Mouse (Mus musculus): Measurements from ENCODE around the gene Ssr2.

GRCm38 (mm10) chr3:88615117-88615516 lies 39.4 kb downstream of the Ssr2 start:
- TF ChIP-seq CTCF (IDR thresholded peaks at IDR 0.05; ENCODE audit: borderline replicate concordance, control insufficient read depth, extremely low read depth, insufficient read depth, low read length, poor library complexity) (no peak), POLR2A (IDR thresholded peaks at IDR 0.05; ENCODE audit: control insufficient read depth, extremely low read depth, insufficient read depth, low read length, poor library complexity) (no peak)

All from thymus, adult 2 months (tissue).